ENCODE assay signal across 15 mouse cellular contexts in the genomic region with DNA sequence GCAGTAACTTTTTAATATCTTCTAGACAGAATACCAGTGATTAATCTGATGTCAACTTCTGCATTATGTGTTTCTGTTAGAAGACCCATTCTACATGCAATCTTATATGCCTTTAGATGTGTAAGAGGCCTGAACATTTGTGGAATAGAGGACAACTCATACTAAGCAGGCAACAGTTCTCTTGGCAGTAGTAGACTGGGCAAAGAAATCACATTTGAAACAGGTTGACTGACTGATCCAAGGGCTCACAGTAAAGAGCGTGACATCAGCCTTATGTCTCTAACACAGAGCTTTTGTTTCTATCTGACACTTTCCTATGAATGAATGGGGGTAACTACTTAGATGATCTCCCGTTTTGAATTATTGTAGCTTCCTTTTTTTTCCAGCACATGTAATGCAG.
"Had no signal": no experiment of that assay in that cellular context is flagged by ENCODE, and none has a peak within 500 bp of the region (broad histone marks: within the 10 kb centered on the region; RNA-seq: fewer than 3 reads in every experiment).

No protein-coding gene starts in this region.

- DNase-seq: retina, postnatal 1 day; right cerebral cortex, adult 18-20 months; right cerebral cortex, postnatal 14 days; right cerebral cortex, postnatal 25 days; right cerebral cortex, postnatal 4 days; spleen, adult 18-20 months; thymus, adult 18-20 months; thymus, adult 2 months; thymus, postnatal 14 days; thymus, postnatal 25 days; thymus, postnatal 36 days; thymus, postnatal 4 days had no signal

- H3K27me3 ChIP-seq: neural tube, embryonic 15.5 days; stomach, embryonic 15.5 days had no signal

- H3K9me3 ChIP-seq: neural tube, embryonic 15.5 days; stomach, embryonic 15.5 days had no signal

- H3K4me3 ChIP-seq: neural tube, embryonic 15.5 days; stomach, embryonic 15.5 days had no signal

- H3K27ac ChIP-seq: neural tube, embryonic 15.5 days; stomach, embryonic 15.5 days; stomach, postnatal 0 days had no signal

- H3K4me2 ChIP-seq: neural tube, embryonic 15.5 days; stomach, embryonic 15.5 days had no signal

- H3K9ac ChIP-seq: neural tube, embryonic 15.5 days; stomach, embryonic 15.5 days had no signal

- H3K36me3 ChIP-seq: neural tube, embryonic 15.5 days; stomach, embryonic 15.5 days had no signal

- H3K4me1 ChIP-seq: neural tube, embryonic 15.5 days; stomach, embryonic 15.5 days had no signal
